24 mouse cellular contexts compared by ENCODE assay signal in the genomic region with DNA sequence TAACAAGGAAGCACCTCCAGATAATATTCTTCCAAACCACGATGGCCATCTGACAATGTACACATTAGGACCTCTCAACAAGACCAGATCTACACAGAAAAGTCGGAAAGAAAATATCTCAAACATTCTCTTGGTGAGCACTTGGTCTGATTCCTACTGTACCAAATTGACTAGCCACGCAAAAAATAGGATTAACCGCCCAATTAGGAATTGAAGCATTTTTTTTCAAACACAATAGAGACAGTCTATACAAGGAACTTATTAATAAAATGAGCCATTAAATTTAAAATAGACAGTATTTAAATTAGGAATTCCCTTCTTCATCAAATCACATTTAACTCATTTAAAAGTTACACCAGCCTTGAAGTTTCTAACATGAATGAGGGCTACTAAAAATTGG.
"Had no signal": no experiment of that assay in that cellular context is flagged by ENCODE, and none has a peak within 500 bp of the region (broad histone marks: within the 10 kb centered on the region; RNA-seq: fewer than 3 reads in every experiment).

No protein-coding gene starts in this region.

- H3K4me3 ChIP-seq: gastrocnemius, adult 2 months; heart, embryonic 10.5 days; heart, embryonic 12.5 days; hindbrain, embryonic 13.5 days; hindbrain, embryonic 15.5 days; kidney, embryonic 15.5 days; left cerebral cortex, adult 2 months; limb, embryonic 10.5 days; limb, embryonic 12.5 days; liver, embryonic 13.5 days had no signal

- H3K9me3 ChIP-seq: heart, embryonic 10.5 days; heart, embryonic 12.5 days; hindbrain, embryonic 13.5 days; hindbrain, embryonic 15.5 days; kidney, embryonic 15.5 days; limb, embryonic 10.5 days; limb, embryonic 12.5 days; liver, embryonic 13.5 days had no signal

- H3K36me3 ChIP-seq: heart, embryonic 10.5 days; heart, embryonic 12.5 days; hindbrain, embryonic 13.5 days; hindbrain, embryonic 15.5 days; kidney, embryonic 15.5 days; limb, embryonic 10.5 days; limb, embryonic 12.5 days; liver, embryonic 13.5 days had no signal

- DNase-seq: gastrocnemius, adult 2 months; gastrocnemius, postnatal 10 days; gastrocnemius, postnatal 25 days; heart, adult 18-20 months; heart, postnatal 10 days; heart, postnatal 36 days; kidney, adult 11 months; kidney, adult 2 months; kidney, adult 9 months; kidney, postnatal 14 days; kidney, postnatal 36 days; liver; liver, embryonic 13.5 days had no signal

- H3K4me1 ChIP-seq: heart, embryonic 10.5 days; heart, embryonic 12.5 days; kidney, embryonic 15.5 days; limb, embryonic 10.5 days; limb, embryonic 12.5 days; liver, embryonic 13.5 days had no signal

- H3K27me3 ChIP-seq: heart, embryonic 12.5 days; hindbrain, embryonic 13.5 days; hindbrain, embryonic 15.5 days; kidney, embryonic 15.5 days; limb, embryonic 12.5 days; liver, embryonic 13.5 days had no signal

- H3K9ac ChIP-seq: heart, embryonic 12.5 days; hindbrain, embryonic 13.5 days; hindbrain, embryonic 15.5 days; kidney, embryonic 15.5 days; limb, embryonic 12.5 days; liver, embryonic 13.5 days had no signal

- H3K27ac ChIP-seq: gastrocnemius, adult 2 months; heart, embryonic 10.5 days; hindbrain, embryonic 13.5 days; hindbrain, embryonic 15.5 days; kidney, embryonic 15.5 days; kidney, postnatal 0 days; left cerebral cortex, adult 2 months; limb, embryonic 10.5 days; limb, embryonic 12.5 days; liver, embryonic 13.5 days had no signal

- H3K4me2 ChIP-seq: heart, embryonic 12.5 days; hindbrain, embryonic 13.5 days; hindbrain, embryonic 15.5 days; kidney, embryonic 15.5 days; limb, embryonic 12.5 days; liver, embryonic 11.5 days; liver, embryonic 13.5 days had no signal

- ATAC-seq: intestine, embryonic 16.5 days had no signal
